9 mouse cellular contexts compared by ENCODE assay signal in genomic region chr8:120276891-120277426, GRCm38 (mm10). TPM values are rescaled to one million over a fixed set of nuclear protein-coding genes. Genes with fewer than 3 reads are reported as not detected.
DNase-seq lines count a peak whose midpoint lies in the region; ATAC-seq and TF ChIP-seq lines count a peak whose summit lies in the region.
"Had no signal": no experiment of that assay in that cellular context is flagged by ENCODE, and none has a peak within 500 bp of the region (broad histone marks: within the 10 kb centered on the region; RNA-seq: fewer than 3 reads in every experiment).

No protein-coding gene starts in this region.

- no peaks in the 10 kb centered on the region for H3K9me3 ChIP-seq in intestine, postnatal 0 days (ENCODE audit: control insufficient read depth)
- H3K9me3 ChIP-seq in stomach, embryonic 15.5 days = no peaks in the 10 kb centered on the region

- intact Hi-C loops in gastrocnemius, adult 2 months (cut with DNase I) = no loop called here

- peak overlapping the region; percentile 35; the same call in 1 of the 2 replicates for H3K9ac ChIP-seq in intestine, postnatal 0 days (ENCODE audit: low read depth, low read length)
- peak overlapping the region; percentile 34; the same call in 1 of the 2 replicates for H3K9ac ChIP-seq in stomach, embryonic 15.5 days

- peak overlapping the region; percentile 83 for H3K27ac ChIP-seq in gastrocnemius, adult 2 months
- 0 out of 2 replicates have a peak overlapping the region, but pooled peaks have one; percentile 21 for H3K27ac ChIP-seq in intestine, postnatal 0 days (ENCODE audit: low read depth, low read length)
- peak overlapping the region; percentile 97 for H3K27ac ChIP-seq in stomach, embryonic 15.5 days
- H3K27ac ChIP-seq: macrophage had no signal

- TF ChIP-seq CTCF in gastrocnemius, adult 2 months (IDR thresholded peaks at IDR 0.05) = peak; percentile 36
- peak; percentile 64 for TF ChIP-seq CTCF in intestine, postnatal 0 days (IDR thresholded peaks at IDR 0.05; ENCODE audit: low read depth)

- ATAC-seq in intestine, postnatal 0 days = 0 out of 2 replicates have a peak, but pooled peaks have one; percentile 2
- peak; percentile 18 for ATAC-seq in stomach, embryonic 15.5 days (ENCODE audit: insufficient read depth, low FRiP score, low read depth)

- DNase-seq in adrenal gland, postnatal 14 days = peak; percentile 62
- no peak for DNase-seq in adrenal gland, postnatal 25 days
- peak; percentile 83 for DNase-seq in MN1 (ENCODE audit: low spot score)
- DNase-seq in gastrocnemius, adult 2 months = peak; percentile 74
- peak; percentile 75 for DNase-seq in lung, postnatal 10 days
- no peak for DNase-seq in layer of hippocampus, adult 9-10 months (ENCODE audit: low spot score)

- H3K4me2 ChIP-seq in intestine, postnatal 0 days (replicated peaks; ENCODE audit: low read depth) = peak overlapping the region; percentile 72
- peak overlapping the region; percentile 91 for H3K4me2 ChIP-seq in stomach, embryonic 15.5 days

- H3K4me1 ChIP-seq in intestine, postnatal 0 days (replicated peaks; ENCODE audit: control insufficient read depth, insufficient read depth, low read length) = peaks cover 13% of the 10 kb centered on the region; the same call in 1 of the 2 replicates
- peaks cover 53% of the 10 kb centered on the region for H3K4me1 ChIP-seq in stomach, embryonic 15.5 days

- peak overlapping the region; percentile 68 for H3K4me3 ChIP-seq in gastrocnemius, adult 2 months
- peak overlapping the region; percentile 22 for H3K4me3 ChIP-seq in intestine, postnatal 0 days (ENCODE audit: low read depth, low read length)
- H3K4me3 ChIP-seq in stomach, embryonic 15.5 days (replicated peaks) = peak overlapping the region; percentile 45

- H3K27me3 ChIP-seq in intestine, postnatal 0 days (replicated peaks; ENCODE audit: control insufficient read depth, insufficient read depth, low read length) = no peaks in the 10 kb centered on the region
- H3K27me3 ChIP-seq in stomach, embryonic 15.5 days (replicated peaks) = no peaks in the 10 kb centered on the region

- H3K36me3 ChIP-seq in intestine, postnatal 0 days (ENCODE audit: control insufficient read depth, insufficient read depth) = no peaks in the 10 kb centered on the region
- H3K36me3 ChIP-seq in stomach, embryonic 15.5 days = no peaks in the 10 kb centered on the region

- WGBS in intestine, postnatal 0 days = 19% methylated on average over 16 of the region's 16 CpGs
- WGBS in stomach, embryonic 15.5 days = 7% methylated on average over 16 of the region's 16 CpGs

RNA-seq across cellular contexts. Expression of gene Gse1, which starts 48.7 kb away (rescaled TPM):
- 29.9 and 33.9 TPM in 2 replicates for total RNA-seq in adrenal gland, postnatal 14 days (2021)
- total RNA-seq in adrenal gland, postnatal 25 days (2021) = 40.1 and 48.8 TPM in 2 replicates
- total RNA-seq in gastrocnemius, adult 2 months (2021) = 10 to 100 TPM; 26.5 to 37.3 TPM
- polyA plus RNA-seq in intestine, postnatal 0 days (2015; fragmentation: Nextera tagmentation; extraction: Ambion mirVana) = 6.4 and 7.8 TPM in 2 replicates
- 9.6 and 10.8 TPM in 2 replicates for polyA plus RNA-seq in stomach, embryonic 15.5 days (2015; fragmentation: Nextera tagmentation; extraction: Ambion mirVana)

Comparison
In these comparisons a context has a peak if more than half of its experiments do, and no peak if none do; other contexts are left out.
1. DNase-seq: peak in adrenal gland, postnatal 14 days (single experiment), MN1 (single experiment), gastrocnemius, adult 2 months (single experiment) and lung, postnatal 10 days (single experiment); none in adrenal gland, postnatal 25 days (single experiment) and layer of hippocampus, adult 9-10 months (single experiment).
2. H3K27ac ChIP-seq: peak in every context shown above with its lines; median percentile 97 in stomach, embryonic 15.5 days; 83 in gastrocnemius, adult 2 months; 21 in intestine, postnatal 0 days.
3. Peak in every context shown above with its lines, with median percentiles within 50 percentile points of each other: H3K4me3 ChIP-seq.